Mouse (Mus musculus) hindbrain, embryonic 15.5 days (tissue): ENCODE results near the gene Syndig1. TPM values are rescaled to one million over a fixed set of nuclear protein-coding genes. Genes with fewer than 3 reads are reported as not detected.

ENCODE experiments used
- ATAC-seq: fragments of 200-750 bp; cut with Nextera tagmentation; 2 replicates; pipeline ENCODE4 v1.8.0; 2017; ENCODE audit warnings: low read depth, moderate number of reproducible peaks, moderate TSS enrichment; ENCODE audit not compliant: low FRiP score
- H3K27ac ChIP-seq: fragments of 300-500 bp; sonication (generic); replicated peaks from 2 replicates; pipeline ENCODE4 v1.5.1; 2015; ENCODE audit warnings: mild to moderate bottlenecking, inconsistent platforms
- H3K27me3 ChIP-seq: fragments of 300-500 bp; sonication (generic); 2 replicates; pipeline ENCODE4 v1.6.1; 2015; ENCODE audit warnings: control low read depth, inconsistent platforms
- H3K36me3 ChIP-seq: fragments of 300-500 bp; sonication (generic); 2 replicates; pipeline ENCODE4 v1.6.1; 2015; ENCODE audit warnings: control low read depth, inconsistent platforms
- H3K4me1 ChIP-seq: fragments of 300-500 bp; sonication (generic); replicated peaks from 2 replicates; pipeline ENCODE4 v1.6.1; 2015; ENCODE audit warnings: control low read depth, inconsistent platforms
- H3K4me2 ChIP-seq: fragments of 300-500 bp; sonication (generic); 2 replicates; pipeline ENCODE4 v1.6.1; 2015; ENCODE audit warnings: moderate library complexity, mild to moderate bottlenecking, inconsistent platforms
- H3K4me3 ChIP-seq: fragments of 300-500 bp; sonication (generic); 2 replicates; pipeline ENCODE4 v1.5.1; 2015; ENCODE audit warnings: mild to moderate bottlenecking, inconsistent platforms
- H3K9ac ChIP-seq: fragments of 300-500 bp; sonication (generic); 2 replicates; pipeline ENCODE4 v1.6.1; 2015; ENCODE audit warnings: inconsistent platforms
- H3K9me3 ChIP-seq: fragments of 300-500 bp; sonication (generic); 2 replicates; pipeline ENCODE4 v1.6.1; 2016; ENCODE audit warnings: control low read depth, inconsistent platforms
- WGBS: fragments of 180-500 bp; shearing (Covaris S2); methylation state at CpG from one replicate; pipeline ENCODE4 v1.1.7; 2015; 5-methylcytosine and 5-hydroxymethylcytosine counted together
- polyA plus RNA-seq: library from polyadenylated mRNA; unstranded; fragments of >200 nt; fragmentation: Nextera tagmentation; extraction: Ambion mirVana; gene quantifications from 2 replicates; pipeline ENCODE4 v1.2.1, GENCODE M21; 2015

Gene Syndig1
- polyA plus RNA-seq, 1 experiment from 2014 or later = 44.9 TPM

DNA sequence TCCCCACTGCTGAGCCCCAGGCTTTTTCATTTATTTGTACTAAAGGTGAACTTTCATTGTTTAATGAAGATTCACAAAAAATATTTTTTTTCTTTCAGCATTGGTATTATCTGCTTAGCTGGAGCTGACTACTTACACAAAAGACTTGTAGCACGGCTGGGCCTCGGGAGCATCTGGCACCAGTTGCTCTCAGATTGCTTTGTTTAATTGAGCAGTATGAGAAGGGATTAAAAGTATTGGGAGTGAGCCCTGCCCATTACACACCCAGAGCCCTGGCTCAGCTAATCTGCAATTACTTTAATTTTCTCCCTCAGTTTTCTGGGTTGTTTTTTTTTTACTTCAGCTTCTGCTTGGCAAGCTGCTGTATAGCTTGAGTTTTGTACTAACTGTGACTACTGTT, 62.6 kb downstream of the Syndig1 start:
- 36% methylated on average over 2 of the region's 2 CpGs for WGBS
- Histone ChIP-seq H3K9me3 (no peaks in the 10 kb centered on the region), H3K4me3 (no peak overlapping the region), H3K4me1 (no peaks in the 10 kb centered on the region), H3K9ac (no peak overlapping the region), H3K36me3 (no peaks in the 10 kb centered on the region), H3K27ac (no peak overlapping the region), H3K27me3 (no peaks in the 10 kb centered on the region), H3K4me2 (no peak overlapping the region)
- no peak for ATAC-seq

DNA sequence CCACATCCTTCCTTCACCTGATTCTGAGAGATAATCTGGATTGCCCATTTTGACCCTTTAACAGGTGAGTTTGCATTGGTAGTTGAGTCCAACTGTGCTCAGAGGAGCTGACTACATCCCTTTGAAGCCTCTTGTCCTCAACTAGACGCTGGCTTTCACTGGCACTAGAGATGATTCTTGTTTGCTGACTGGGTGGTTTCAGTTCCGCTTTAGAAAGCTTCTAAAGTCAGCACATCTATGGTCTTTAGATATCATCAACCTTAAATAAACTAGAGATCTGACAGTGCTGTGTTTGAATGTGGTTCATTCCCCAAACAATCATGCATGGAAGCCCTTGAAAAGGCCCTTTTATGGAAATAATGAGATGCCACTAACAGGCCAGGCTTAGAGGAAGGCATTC, 67.3 kb downstream of the Syndig1 start:
- H3K27ac ChIP-seq = no peak overlapping the region
- H3K9me3 ChIP-seq = no peaks in the 10 kb centered on the region
- no peak for ATAC-seq
- H3K36me3 ChIP-seq = no peaks in the 10 kb centered on the region
- H3K27me3 ChIP-seq = no peaks in the 10 kb centered on the region
- H3K4me2 ChIP-seq = no peak overlapping the region
- no peak overlapping the region for H3K9ac ChIP-seq
- no peak overlapping the region for H3K4me3 ChIP-seq
- no peaks in the 10 kb centered on the region for H3K4me1 ChIP-seq
- WGBS = 80% methylated on average over 2 of the region's 2 CpGs

DNA sequence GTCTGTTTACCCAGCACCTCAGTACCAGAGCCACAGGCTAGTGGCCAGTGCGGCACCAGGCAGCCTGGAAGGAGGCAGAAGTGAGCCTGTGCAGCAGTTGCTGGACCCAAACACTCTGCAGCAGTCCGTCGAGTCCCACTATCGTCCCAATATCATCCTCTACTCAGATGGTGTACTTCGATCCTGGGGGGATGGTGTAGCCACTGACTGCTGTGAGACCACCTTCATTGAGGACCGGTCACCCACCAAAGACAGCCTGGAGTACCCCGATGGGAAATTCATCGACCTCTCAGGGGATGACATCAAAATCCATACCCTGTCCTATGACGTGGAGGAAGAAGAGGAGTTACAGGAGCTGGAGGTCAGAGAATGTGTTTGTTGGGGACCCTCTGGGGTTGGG, 70.6 kb downstream of the Syndig1 start:
- WGBS = 92% methylated on average over 9 of the region's 9 CpGs
- no peak overlapping the region for H3K4me2 ChIP-seq
- ATAC-seq = peak; percentile 59; the same call in 1 of the 2 replicates

DNA sequence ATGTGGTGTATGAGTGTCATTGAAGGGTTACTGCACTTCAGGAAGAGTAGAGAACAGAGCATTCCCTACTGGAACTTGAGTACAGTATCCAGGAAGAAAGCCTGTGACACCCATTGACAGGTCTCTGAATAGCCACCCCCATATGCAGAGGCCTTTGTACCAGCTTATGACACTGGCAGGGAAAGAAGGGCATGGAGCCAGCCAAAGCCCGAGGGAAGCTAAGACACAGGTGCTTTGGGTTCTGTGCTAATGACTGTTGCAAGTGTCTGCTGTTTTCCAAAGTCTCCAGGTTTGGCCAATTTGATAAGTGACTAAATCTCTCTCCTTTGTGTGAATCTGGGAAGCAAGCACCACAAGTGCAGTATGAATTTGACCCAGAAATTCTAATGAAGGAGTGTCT, 71.6 kb downstream of the Syndig1 start:
- Histone ChIP-seq H3K27ac (no peak overlapping the region), H3K9ac (no peak overlapping the region), H3K4me2 (no peak overlapping the region), H3K4me1 (no peaks in the 10 kb centered on the region), H3K36me3 (no peaks in the 10 kb centered on the region), H3K27me3 (no peaks in the 10 kb centered on the region), H3K9me3 (no peaks in the 10 kb centered on the region), H3K4me3 (no peak overlapping the region)
- WGBS = 86% methylated on average over 1 of the region's 1 CpGs
- no peak for ATAC-seq

More for the DNA sequence above, 70.6 kb downstream of the Syndig1 start:
- Histone ChIP-seq H3K9me3 (no peaks in the 10 kb centered on the region), H3K4me3 (no peak overlapping the region), H3K9ac (no peak overlapping the region), H3K27ac (no peak overlapping the region), H3K27me3 (no peaks in the 10 kb centered on the region), H3K4me1 (no peaks in the 10 kb centered on the region), H3K36me3 (no peaks in the 10 kb centered on the region)

DNA sequence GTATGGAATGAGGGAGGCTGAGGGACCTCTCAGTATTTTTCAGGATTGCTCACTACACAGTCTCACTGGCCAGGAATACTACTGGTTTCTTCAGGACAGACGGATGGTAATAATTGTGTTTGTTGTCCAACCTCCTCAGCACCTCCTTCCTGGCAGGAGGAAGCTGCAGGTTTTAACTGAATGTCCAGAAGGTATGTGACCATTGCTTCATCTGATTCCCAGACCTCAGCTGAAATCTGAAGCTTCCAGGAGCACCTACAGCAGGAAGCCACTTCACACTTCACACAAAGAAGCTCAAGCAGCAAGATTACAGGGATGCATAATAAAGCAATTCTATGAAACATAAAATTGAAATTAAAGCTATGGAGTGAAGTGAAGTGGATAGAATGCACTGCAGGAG, 75.4 kb downstream of the Syndig1 start:
- Histone ChIP-seq H3K36me3 (no peaks in the 10 kb centered on the region), H3K4me3 (no peak overlapping the region), H3K9me3 (no peaks in the 10 kb centered on the region), H3K27me3 (no peaks in the 10 kb centered on the region), H3K9ac (no peak overlapping the region), H3K27ac (no peak overlapping the region), H3K4me1 (no peaks in the 10 kb centered on the region), H3K4me2 (no peak overlapping the region)
- no peak for ATAC-seq
- WGBS = 93% methylated on average over 1 of the region's 1 CpGs

DNA sequence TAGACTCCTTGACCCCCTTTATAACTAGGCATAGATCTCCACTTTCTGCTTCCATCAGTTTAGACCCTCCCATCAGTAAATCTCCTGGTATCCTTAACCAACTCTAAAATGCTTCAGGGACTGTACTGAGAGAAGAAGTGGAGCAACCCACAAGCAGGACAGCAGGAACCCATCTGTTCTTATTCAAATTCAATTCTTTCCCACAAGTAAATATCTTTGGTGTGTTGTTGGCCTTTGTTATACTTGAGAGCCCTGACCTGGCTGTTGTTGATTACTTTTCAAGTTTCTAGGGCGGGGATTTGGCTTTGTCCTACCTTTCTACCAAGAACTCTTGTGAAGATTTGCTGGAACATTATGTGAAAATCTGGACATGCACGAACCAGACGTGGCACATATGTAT, 77.7 kb downstream of the Syndig1 start:
- Histone ChIP-seq H3K9me3 (no peaks in the 10 kb centered on the region), H3K4me3 (no peak overlapping the region), H3K4me1 (no peaks in the 10 kb centered on the region), H3K4me2 (no peak overlapping the region), H3K27ac (no peak overlapping the region), H3K36me3 (no peaks in the 10 kb centered on the region), H3K27me3 (no peaks in the 10 kb centered on the region), H3K9ac (no peak overlapping the region)
- no peak for ATAC-seq
- 86% methylated on average over 3 of the region's 3 CpGs for WGBS

DNA sequence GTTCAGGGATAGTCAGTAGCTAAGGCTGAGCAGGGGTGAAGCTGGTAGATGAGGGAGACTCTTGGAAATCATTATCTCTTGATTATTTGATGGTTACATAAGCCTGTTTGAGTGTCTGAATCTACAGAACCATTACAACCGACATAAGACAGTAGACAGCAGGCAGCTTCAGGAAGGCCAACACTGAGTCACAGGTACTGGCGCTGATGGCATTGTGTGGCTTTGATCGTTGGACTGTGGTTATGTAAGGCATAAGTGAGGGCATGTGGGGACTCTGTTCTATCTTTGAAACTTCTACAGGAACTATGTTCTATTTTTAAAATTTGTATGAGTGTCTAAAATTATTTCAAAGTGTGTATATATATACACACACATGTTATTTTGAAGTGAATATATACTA, 88.2 kb downstream of the Syndig1 start:
- Histone ChIP-seq H3K36me3 (no peaks in the 10 kb centered on the region), H3K27ac (no peak overlapping the region), H3K9me3 (no peaks in the 10 kb centered on the region), H3K4me1 (no peaks in the 10 kb centered on the region), H3K9ac (no peak overlapping the region), H3K27me3 (no peaks in the 10 kb centered on the region), H3K4me2 (no peak overlapping the region), H3K4me3 (no peak overlapping the region)
- WGBS = 92% methylated on average over 3 of the region's 3 CpGs
- no peak for ATAC-seq

DNA sequence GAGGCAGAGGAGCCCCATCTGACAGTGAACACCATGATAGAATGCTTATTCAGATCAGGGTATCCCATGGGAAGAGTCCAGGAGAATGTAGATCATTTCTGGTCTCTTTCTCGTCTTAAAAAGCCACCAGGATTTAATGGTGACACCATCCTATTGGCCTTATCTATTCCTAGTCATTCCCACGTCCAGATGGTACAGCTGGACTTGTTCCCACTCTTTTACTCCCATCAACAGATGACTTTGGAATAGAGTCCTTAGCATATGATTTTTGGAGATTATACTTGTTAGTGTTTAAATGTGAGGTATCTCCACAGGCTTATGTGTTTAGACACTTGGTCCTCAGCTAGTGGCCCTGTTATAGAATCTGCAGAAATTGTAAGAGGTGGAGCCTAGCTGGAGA, 94.5 kb downstream of the Syndig1 start:
- no peak for ATAC-seq
- Histone ChIP-seq H3K27ac (no peak overlapping the region), H3K27me3 (no peaks in the 10 kb centered on the region), H3K36me3 (no peaks in the 10 kb centered on the region), H3K9me3 (no peaks in the 10 kb centered on the region), H3K4me1 (no peaks in the 10 kb centered on the region), H3K4me2 (no peak overlapping the region), H3K9ac (no peak overlapping the region), H3K4me3 (no peak overlapping the region)
- 60% methylated on average over 2 of the region's 2 CpGs for WGBS

DNA sequence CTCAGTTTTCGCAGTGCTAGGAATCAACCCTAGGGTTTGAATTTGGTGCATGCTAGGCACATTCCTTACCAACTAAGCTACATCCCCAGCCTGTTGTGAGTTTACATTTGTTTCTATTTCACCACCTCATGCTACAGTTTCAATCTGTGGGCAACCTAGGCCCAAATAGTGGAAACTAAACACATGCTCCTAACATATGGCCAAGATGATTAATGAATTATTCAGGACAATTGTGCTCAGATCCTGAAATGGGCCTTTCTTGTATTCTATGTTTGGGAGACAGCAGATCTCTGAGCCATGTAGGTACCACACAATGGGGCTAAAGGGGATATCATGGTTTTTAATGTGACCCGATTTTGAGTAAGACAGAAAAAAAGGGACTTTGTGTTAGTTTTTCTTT, 96.9 kb downstream of the Syndig1 start:
- Histone ChIP-seq H3K9ac (no peak overlapping the region), H3K4me2 (no peak overlapping the region), H3K27me3 (no peaks in the 10 kb centered on the region), H3K4me1 (no peaks in the 10 kb centered on the region), H3K9me3 (no peaks in the 10 kb centered on the region), H3K4me3 (no peak overlapping the region), H3K36me3 (no peaks in the 10 kb centered on the region), H3K27ac (no peak overlapping the region)
- no peak for ATAC-seq
- 91% methylated on average over 2 of the region's 2 CpGs for WGBS

DNA sequence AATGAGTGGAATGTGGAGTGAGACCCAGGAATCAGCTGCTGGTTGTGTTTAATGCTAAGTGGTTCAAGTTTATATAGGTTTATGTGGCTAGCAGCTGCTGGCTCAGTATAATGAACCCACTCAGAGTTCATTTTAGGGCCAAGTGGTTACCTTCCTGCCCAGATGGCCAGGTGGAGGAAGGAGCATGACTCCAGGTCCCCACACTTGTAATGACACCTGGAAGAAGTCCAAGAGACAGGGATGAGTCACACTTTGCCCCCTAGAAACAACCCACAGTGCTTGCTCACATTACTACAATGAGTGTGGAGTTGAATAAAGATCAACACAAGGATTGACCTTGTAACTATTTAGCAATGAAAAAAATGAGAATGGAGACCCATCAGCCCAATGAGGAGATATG, 98.0 kb downstream of the Syndig1 start:
- no peaks in the 10 kb centered on the region for H3K36me3 ChIP-seq
- no peak for ATAC-seq
- H3K27me3 ChIP-seq = no peaks in the 10 kb centered on the region
- no peak overlapping the region for H3K27ac ChIP-seq
- no peak overlapping the region for H3K4me2 ChIP-seq
- no peak overlapping the region for H3K9ac ChIP-seq
- H3K4me1 ChIP-seq = no peaks in the 10 kb centered on the region
- no peak overlapping the region for H3K4me3 ChIP-seq
- no peaks in the 10 kb centered on the region for H3K9me3 ChIP-seq

DNA sequence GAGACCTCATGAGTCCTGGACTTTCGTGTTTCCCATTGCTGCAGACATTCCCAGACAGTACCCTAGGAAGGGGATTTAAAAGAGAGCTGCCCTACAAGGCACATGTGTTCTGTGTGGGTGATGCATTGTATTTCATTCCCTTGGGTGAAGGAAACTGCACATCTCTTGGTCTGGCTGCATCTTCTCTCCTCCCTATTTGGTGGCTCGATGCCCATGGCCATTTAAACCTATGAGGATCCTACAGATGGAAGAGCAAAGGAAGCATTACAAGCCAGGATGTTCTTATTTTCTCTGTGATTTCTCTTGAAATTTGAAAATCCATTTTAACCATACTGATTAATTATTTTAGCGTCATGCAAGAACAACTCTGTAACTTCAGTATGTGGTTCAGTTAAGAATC, 98.5 kb downstream of the Syndig1 start:
- Histone ChIP-seq H3K27me3 (no peaks in the 10 kb centered on the region), H3K9me3 (no peaks in the 10 kb centered on the region), H3K9ac (no peak overlapping the region), H3K27ac (no peak overlapping the region), H3K36me3 (no peaks in the 10 kb centered on the region), H3K4me3 (no peak overlapping the region), H3K4me1 (no peaks in the 10 kb centered on the region), H3K4me2 (no peak overlapping the region)
- ATAC-seq = no peak
- WGBS = 90% methylated on average over 3 of the region's 3 CpGs

DNA sequence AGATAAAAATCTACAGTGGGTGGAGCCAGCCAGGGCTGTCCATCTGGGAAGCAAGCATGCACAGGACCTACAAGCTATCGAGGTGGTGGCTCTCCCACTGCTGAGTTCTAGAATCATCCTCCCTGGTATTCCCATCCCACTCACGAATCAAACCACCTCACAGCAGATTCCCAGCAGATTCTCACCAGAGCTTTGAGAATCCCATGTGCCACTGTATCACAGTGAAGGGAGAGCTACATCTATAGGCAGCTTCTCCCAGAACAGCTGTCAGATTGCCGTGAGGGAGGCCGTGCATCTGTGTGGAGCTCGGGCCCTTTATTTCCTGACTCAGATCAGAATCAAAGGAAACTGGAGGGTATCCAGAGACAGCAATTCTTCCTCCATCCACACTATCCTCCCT, 101.0 kb downstream of the Syndig1 start:
- H3K4me3 ChIP-seq = no peak overlapping the region
- 75% methylated on average over 5 of the region's 5 CpGs for WGBS
- no peaks in the 10 kb centered on the region for H3K4me1 ChIP-seq
- H3K9me3 ChIP-seq = no peaks in the 10 kb centered on the region
- no peaks in the 10 kb centered on the region for H3K36me3 ChIP-seq
- H3K27me3 ChIP-seq = no peaks in the 10 kb centered on the region
- H3K4me2 ChIP-seq = no peak overlapping the region
- no peak for ATAC-seq
- H3K27ac ChIP-seq = no peak overlapping the region
- no peak overlapping the region for H3K9ac ChIP-seq

DNA sequence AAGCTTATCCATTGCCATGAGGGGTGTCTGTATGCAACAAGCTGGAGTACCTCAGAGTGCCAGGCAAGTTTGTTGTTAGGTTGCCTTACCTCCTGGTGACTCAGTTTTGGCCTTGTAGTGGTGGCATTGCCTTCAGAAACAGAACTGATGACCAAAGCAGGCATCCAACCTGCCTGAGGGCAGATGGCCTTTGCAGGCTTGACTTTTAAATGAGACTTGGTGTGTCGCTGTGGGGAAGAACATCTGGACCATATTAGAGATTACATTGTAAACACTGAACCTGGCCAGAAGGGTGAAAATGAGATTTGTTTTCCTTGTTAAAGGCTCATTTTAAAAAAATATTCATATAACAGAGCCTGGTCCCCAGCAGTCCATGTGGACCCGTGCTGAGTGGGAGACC, 102.1 kb downstream of the Syndig1 start:
- Histone ChIP-seq H3K27me3 (no peaks in the 10 kb centered on the region), H3K4me2 (no peak overlapping the region), H3K9ac (no peak overlapping the region), H3K27ac (no peak overlapping the region), H3K4me3 (no peak overlapping the region), H3K36me3 (no peaks in the 10 kb centered on the region), H3K4me1 (no peaks in the 10 kb centered on the region), H3K9me3 (no peaks in the 10 kb centered on the region)
- 83% methylated on average over 2 of the region's 2 CpGs for WGBS
- ATAC-seq = no peak
